Mouse (Mus musculus): ENCODE results near the gene Gm9945.

The Gm9945 gene

GRCm38 (mm10) chr11:53461727-53462126 is 18.2 kb upstream of the Gm9945 start:
- no peak for DNase-seq (ENCODE audit: low spot score)

DNA sequence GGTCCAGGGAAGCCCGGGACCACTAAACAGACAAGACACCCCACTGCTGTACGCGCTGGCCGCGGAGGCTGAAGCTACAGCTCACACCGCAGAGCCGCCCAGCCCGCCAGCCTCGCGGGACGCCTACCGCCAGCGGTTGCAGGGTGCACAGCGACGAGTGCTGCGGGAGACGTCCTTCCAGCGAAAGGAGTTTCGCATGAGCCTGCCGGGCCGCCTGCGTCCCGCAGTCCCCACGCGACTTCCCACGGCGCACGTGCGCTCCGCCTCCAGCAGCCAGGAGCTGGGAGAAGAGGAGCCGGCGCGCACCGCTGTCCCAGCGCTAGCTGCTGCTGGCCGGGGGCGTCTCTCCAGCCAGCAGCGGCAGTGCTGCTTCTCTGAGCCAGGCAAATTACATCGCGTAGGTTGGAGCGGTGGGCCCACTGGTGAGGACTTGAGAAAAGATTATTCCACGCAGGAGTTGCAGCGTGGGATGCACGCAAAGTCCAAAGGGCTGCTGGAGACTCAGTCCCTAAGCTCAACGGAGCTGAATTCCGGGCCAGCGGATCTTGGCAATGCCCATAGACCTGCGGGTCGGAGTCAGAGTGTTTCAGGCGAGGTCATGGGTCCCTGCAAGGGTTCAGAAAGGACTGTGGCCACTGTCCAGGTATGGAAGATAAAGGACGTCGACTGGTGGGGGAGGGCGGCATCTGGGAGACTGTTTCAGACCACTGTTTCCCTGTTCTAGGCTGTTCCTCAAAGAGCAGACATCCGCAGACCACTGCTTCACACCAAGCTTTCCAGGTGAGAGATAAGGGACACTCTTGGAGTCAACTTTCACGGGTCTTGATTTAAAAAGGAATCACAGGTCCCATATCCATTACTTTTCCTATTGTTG is 16.2 kb upstream of the Gm9945 start:
- DNase-seq (ENCODE audit: low spot score) = peak; percentile 62

DNA sequence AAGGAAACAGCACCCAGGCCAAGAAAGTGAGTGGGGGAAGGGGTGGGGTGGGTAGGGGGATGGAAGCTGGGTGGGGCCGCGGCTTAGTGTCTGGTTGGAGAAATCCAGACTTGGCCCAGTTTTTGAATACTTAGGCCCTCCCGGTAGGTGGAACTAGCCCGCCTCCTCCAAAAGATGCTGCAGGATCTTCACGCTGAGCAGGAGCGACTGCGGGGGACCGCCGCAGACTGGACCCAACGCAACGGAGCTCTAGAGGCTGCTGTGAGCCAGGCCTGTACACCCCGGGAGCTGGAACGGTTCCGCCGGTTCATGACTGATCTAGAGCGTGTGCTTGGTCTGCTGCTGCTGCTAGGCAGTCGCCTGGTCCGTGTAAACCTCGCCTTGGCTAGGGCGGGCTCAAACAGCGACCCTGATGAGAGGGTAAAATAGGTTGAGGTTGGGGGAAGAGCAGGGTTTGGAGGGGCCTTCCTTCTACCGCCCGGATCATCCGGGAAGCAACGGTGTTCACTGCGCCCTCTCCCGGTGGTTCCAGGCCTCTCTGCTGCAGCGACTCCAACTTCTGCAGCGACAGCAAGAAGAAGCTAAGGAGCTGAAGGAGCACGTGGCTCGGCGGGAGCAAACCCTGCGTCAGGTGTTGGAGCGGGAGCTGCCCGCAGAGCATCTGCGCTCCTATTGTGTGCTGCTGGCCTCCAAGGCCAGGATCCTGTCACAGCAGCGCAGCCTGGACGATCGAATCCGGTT is 13.6 kb upstream of the Gm9945 start:
- peak; percentile 91 for DNase-seq (ENCODE audit: low spot score)

GRCm38 (mm10) chr11:53469294-53469967 is 10.5 kb upstream of the Gm9945 start:
- no peak for DNase-seq (ENCODE audit: low spot score)

- DNase-seq (ENCODE audit: low spot score) = peak; percentile 96
These were observed 9.8 kb upstream of the Gm9945 start, which contains the start of gene Gm9837 for GRCm38 (mm10) chr11:53469968-53470695. Gene Gm9837 (minus strand): TSS chr11:53470479.

DNA sequence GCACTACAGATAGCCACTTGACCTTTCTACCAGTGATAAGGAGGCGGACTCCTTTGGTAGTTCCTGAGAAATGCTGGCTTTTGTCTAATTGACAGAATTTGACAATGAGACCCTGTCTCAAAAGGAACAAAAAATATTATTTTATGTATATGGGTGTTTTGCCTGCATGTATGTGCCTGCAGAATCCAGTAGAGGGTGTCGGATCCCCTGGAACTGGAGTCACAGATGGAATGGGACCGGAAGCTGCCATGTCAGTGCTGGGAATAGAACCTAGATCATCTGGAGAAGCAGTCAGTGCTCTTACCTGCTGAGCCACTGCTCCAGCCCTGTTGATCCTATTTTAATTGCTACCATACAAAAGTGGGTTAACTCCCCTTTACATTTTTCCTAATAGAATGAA is 7.3 kb upstream of the Gm9945 start:
- no peak for DNase-seq (ENCODE audit: low spot score)

GRCm38 (mm10) chr11:53475620-53476019 is 4.3 kb upstream of the Gm9945 start:
- no peak for DNase-seq (ENCODE audit: low spot score)

- DNase-seq (ENCODE audit: low spot score) = no peak
These were observed 2.1 kb upstream of the Gm9945 start for GRCm38 (mm10) chr11:53477833-53478232.

DNA sequence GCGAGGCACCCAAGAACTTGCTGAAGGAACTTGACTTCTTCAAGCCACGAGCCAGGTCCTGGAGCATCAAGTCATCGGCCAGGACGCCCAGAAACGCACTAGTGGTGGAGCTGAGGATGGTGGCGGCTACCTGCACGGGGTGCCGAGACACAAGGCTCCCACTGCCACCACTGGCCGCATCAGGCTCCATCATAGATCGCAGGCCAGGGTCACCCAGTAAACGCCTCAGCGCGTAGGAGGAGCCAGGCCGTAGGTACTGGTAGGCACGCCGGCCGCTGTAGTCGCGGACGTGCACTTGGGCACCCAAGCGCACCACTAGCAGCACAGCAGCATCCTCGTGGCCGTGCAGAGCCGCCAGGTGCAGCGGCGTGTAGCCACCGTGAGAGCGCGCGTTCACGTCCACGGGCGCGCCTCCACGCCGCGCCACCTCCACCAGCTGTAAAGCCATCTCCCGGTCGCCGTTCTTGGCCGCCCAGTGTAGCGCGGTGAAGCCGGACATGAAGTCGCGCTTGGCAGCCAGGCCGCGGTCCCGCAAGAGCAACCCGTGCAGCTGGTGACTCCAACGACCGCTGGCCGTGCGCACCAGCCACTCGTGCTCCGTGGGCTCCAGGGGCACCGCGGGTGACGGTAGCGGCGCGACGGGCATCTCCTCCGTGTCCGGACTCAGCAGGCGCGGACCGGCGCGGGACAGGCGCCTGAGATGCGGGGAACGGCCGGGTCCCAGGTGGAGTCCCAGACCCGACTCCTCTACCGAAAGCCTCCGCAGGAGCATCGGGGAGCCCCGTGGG is 1.4 kb upstream of the Gm9945 start:
- DNase-seq (ENCODE audit: low spot score) = no peak

DNA sequence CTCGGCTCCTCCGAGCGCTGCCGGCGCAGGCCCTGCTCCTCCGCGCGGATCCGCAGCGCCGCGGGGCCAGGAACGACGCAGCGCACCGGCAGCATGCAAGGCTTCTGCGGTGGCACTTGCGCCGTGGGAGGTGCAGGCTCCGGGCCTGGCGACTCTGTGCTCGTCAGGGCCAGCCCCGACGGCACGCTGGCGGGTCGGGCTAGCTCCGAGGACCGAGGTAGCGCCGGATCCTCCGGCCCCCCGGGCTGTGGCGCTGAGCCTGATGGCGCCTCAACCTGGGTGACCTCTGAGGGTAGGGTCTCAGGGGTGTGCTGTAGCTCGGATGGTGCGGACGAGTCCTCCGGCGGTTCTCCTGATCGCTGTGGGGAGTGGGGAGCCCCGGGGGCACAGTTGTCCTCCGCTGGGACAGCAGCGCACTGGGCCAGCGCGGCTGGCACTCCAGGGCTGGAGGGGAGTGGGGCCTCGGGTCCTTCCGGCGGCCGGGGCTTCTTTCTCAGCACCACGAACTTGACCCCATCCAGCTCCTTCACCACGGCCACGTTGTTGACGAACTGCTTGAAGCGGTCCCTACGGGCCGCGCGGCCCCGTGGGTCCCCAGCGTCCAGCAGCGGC is 689 bp upstream of the Gm9945 start:
- peak; percentile 52 for DNase-seq (ENCODE audit: low spot score)

GRCm38 (mm10) chr11:53481088-53481730 is 1.2 kb downstream of the Gm9945 start:
- no peak for DNase-seq (ENCODE audit: low spot score)

- no peak for DNase-seq (ENCODE audit: low spot score)
These were observed 3.4 kb downstream of the Gm9945 start for GRCm38 (mm10) chr11:53483159-53483891.

DNA sequence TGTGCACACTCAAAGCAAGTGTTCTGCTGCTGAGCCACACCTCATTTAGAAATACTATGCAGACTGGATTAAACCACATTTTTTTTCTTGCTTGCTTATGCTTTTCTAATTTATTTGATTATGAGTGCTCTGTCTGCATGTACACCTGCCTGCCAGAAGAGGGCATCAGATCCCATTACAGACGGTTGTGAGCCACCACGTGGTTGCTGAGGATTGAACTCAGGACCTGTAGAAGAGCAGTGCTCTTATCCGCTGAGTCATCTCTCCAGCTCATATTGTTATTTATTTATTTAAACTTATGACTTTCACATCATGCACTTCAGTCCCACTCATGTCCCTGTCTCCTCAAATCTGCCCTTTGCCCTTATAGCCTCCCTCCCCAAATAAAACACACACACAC is 5.8 kb downstream of the Gm9945 start:
- DNase-seq (ENCODE audit: low spot score) = no peak

DNA sequence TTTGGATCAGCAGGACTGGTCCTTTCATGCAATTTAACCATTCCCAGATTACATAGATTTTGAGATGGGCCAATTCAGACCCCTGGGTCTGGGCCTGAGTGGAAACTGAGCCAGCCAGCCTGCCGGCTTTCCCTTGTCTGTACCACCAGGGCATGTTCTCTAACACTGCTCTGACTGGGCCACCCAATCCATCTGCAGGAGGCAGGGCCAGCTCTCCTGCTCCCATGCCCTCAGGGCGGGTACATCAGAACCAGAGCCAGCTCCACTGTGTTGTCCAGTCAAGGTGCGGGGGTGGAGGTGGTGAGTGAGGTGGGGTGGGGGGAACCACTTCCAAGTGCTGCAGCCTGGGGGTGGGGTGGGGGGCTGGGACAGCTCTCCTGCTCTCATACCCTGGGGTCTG is 6.4 kb downstream of the Gm9945 start:
- no peak for DNase-seq (ENCODE audit: low spot score)

- no peak for DNase-seq (ENCODE audit: low spot score)
These were observed 7.0 kb downstream of the Gm9945 start for GRCm38 (mm10) chr11:53486822-53487594.

GRCm38 (mm10) chr11:53489007-53489406 is 9.0 kb downstream of the Gm9945 start:
- no peak for DNase-seq (ENCODE audit: low spot score)

GRCm38 (mm10) chr11:53489421-53489820 is 9.5 kb downstream of the Gm9945 start:
- no peak for DNase-seq (ENCODE audit: low spot score)

DNA sequence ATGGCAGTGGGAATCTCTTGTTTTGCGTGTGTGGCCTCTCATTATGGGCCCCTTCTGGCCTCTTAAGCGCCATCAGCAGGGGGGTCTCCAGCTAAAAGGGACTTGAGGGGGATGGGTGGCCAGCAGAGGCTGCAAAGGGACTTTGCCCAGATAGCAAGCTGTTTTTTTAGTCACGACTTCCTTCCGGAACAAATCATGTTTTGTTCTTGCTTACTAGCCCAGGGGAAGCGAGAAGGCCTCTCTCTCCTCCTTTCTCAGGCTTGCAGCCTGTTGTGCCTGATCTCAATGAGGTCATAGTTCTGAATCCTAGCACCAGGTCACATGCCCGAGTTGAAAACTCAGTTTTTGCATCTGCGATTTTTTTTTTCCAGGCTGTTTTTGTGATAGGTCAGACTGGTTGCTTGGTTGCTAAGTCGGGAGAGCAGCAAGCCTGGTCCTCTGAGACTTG is 12.0 kb downstream of the Gm9945 start:
- peak; percentile 82 for DNase-seq (ENCODE audit: low spot score)
